Mouse (Mus musculus): ENCODE results near the gene Vps54. TPM values are rescaled to one million over a fixed set of nuclear protein-coding genes. Genes with fewer than 3 reads are reported as not detected.
A peak's percentile ranks its signal among the peaks of the same experiment; 100 is the strongest.

Vps54 gene
- total RNA-seq, 2 experiments from 2014 or later: 30.7 to 32.1 TPM

- H3K4me3 ChIP-seq: no peak overlapping the region
- no peak for TF ChIP-seq CTCF (IDR thresholded peaks at IDR 0.05)
- H3K27ac ChIP-seq: no peak overlapping the region
- DNase-seq (ENCODE audit: extremely low spot score in 1 of 2, low spot score in 2 of 2): no peak
- intact Hi-C loops (cut with DNase I): loop anchor here (10.0 kb wide), 1 partner anchor 641 kb away; the partner anchor contains the start of gene Otx1
These were observed 124.3 kb downstream of the Vps54 start for GRCm38 (mm10) chr11:21363144-21363940.

DNA sequence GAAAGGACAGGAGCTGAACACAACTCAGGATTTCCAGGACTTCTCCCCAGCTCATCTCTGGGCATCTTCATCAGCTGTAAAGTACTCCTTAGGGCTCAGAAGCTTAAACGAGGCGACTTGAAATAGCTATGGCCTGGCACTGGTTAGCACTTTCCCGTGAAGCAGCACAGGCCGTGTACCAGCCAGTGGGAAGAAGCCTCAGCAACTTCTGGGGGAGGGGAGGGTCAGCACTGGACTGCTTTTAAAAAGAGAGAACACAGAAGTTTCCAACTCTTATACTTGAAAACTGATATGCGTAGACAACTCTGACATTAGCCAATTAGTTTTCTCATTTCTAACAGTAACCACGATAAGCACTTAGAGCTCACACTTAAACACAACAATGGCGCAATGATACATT is 129.4 kb downstream of the Vps54 start:
- no peak overlapping the region; the same call in 1 of the 2 replicates for H3K27ac ChIP-seq
- DNase-seq (ENCODE audit: extremely low spot score in 1 of 2, low spot score in 2 of 2): no peak
- H3K4me3 ChIP-seq: peak overlapping the region; percentile 66; the same call in 1 of the 2 replicates
- no peak for TF ChIP-seq CTCF (IDR thresholded peaks at IDR 0.05)
- intact Hi-C loops (cut with DNase I): loop anchor here (10.0 kb wide), 1 partner anchor 636 kb away; the partner anchor contains the start of gene Otx1

- DNase-seq (ENCODE audit: extremely low spot score in 1 of 2, low spot score in 2 of 2): no peak
- intact Hi-C loops (cut with DNase I): loop anchor here (2.0 to 10.0 kb wide), 3 partner anchors 31 to 635 kb away; partner anchors contain the start of genes Mdh1, Otx1 and Wdpcp
These were observed 130.4 kb downstream of the Vps54 start for GRCm38 (mm10) chr11:21369248-21370016.

DNA sequence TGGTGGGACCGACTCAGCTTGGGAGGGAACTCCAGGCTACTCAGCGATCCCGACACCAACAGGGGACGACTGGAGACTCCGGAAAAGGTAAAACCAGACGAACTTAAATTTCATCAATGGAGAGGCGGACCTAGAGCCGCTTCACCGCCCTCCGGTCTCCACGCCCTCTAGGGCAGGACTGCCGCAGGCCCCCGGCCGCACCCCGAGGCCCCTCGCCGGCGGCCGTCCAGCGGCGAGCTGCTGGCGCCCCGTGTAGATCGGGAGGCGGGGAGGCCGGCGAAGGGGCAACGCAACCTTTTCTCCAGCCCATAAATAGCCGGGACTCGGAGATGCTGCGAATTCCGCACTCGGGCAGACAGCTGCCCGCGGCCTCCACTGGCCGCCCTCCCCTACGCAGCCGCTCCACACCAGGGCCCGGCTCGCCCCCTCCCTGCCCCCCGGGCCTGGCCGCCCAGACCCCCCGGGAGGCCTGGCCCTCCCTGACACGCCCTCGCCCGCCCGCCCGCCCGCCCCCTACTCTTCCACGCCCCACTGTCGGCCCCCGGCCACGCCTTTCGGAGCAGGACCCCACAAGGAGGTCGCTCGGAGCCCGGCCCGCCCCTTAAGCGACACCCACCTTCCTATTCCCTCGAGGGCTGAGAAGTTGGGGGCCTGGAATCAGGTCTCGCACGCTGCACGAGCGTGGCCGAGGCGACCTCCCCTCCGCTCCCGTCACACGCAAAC is 131.5 kb downstream of the Vps54 start:
- no peak; the same call in 1 of the 2 replicates for TF ChIP-seq CTCF (IDR thresholded peaks at IDR 0.05)
- peak overlapping the region; percentile 98 for H3K27ac ChIP-seq
- intact Hi-C loops (cut with DNase I): loop anchor here (1.0 to 5.0 kb wide), 3 partner anchors 32 to 202 kb away; partner anchors contain the start of genes Mdh1, Vps54 and Wdpcp

More at GRCm38 (mm10) chr11:21369248-21370016, 130.4 kb downstream of the Vps54 start:
- peak overlapping the region; percentile 66 for H3K4me3 ChIP-seq
- TF ChIP-seq CTCF (IDR thresholded peaks at IDR 0.05): no peak
- peak overlapping the region; percentile 98; the same call in 1 of the 2 replicates for H3K27ac ChIP-seq

More for the DNA sequence above, 131.5 kb downstream of the Vps54 start:
- DNase-seq (ENCODE audit: extremely low spot score in 1 of 2, low spot score in 2 of 2): peak; percentile 43 to 61
- H3K4me3 ChIP-seq: peak overlapping the region; percentile 66

Small RNAs within 50 kb of the gene (microRNA-seq; reads per million reads assigned to microRNA genes)
- gene Mir1933: 0 reads per million in 2 experiments

Other genes with a start within 250 kb of the Vps54 start
- 10 to 100 TPM; 39.4 to 48.0 TPM for gene Peli1, start 148.0 kb upstream of the Vps54 start, total RNA-seq (2021)
- gene Ugp2, start 131.9 kb downstream of the Vps54 start, total RNA-seq (2021): 10 to 100 TPM; 69.0 to 76.3 TPM

Data from left cerebral cortex, adult 2 months (tissue).